Mouse (Mus musculus) lung, postnatal 25 days (tissue): ENCODE results near the gene Trpm4.
A peak's percentile ranks its signal among the peaks of the same experiment; 100 is the strongest.

Experiments used
- DNase-seq: peaks from one replicate; pipeline ENCODE4 v3.0.0; 2022; ENCODE audit warnings: low spot score

Gene Trpm4

GRCm38 (mm10) chr7:45312023-45312422, 21.6 kb downstream of the Trpm4 start:
- no peak for DNase-seq

GRCm38 (mm10) chr7:45309455-45309854, 24.1 kb downstream of the Trpm4 start:
- DNase-seq: peak; percentile 52

DNA sequence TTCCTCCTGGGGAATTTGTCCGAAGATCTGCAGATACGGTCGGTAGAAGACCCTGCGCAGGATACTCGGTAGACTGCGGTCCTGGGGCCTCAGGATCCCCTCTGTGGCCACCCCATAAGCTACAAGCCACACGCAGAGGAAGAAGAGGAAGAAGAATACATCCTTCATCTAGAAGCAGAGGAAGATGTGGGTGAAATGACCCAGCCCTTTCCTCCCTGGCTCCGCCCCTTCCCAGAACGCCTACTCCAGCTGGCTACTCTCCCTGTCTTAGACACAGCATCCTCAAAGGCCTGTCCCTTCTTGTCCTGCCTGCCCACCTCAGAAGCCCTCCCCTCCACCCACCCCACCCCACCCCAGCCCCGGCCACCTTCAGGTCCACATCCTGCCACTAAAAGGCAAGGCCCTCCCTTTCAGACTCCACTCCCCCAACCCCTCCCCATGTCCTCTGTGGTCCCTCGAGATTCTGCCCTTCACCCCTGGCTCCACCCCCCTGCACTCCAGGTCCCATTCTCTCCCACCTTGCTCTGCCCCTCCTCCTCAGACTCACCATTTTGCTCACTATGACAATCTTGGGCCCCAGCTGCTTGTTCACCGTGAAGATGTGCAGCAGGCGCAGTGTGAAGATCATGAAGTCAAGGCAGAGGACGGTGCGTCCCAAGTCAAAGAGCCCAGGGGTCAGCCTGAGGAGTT, 24.9 kb downstream of the Trpm4 start:
- DNase-seq: no peak

GRCm38 (mm10) chr7:45305275-45305674, 28.3 kb downstream of the Trpm4 start:
- peak; percentile 79 for DNase-seq

DNA sequence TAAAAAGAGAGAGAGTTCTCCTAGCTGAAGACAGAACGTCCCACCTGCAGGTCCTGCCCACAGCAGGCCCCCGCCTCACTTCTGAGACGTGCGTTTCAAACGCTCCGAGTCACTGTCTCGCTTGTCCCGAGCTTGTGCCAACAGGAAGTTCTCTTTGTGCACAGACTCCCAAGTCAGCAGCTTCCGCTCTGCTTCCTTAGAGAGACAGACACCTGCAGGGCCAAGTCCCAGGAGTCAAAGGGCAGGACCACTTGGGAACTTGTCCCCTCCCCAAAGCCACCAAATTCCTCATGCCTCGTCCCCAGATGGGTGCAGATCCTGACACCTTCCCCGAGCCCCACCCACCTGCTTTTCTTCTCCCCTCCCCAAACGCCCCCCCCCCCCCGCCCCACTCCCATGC, 28.7 kb downstream of the Trpm4 start:
- no peak for DNase-seq

- DNase-seq: no peak
Measured at GRCm38 (mm10) chr7:45302626-45303025, 31.0 kb downstream of the Trpm4 start.

DNA sequence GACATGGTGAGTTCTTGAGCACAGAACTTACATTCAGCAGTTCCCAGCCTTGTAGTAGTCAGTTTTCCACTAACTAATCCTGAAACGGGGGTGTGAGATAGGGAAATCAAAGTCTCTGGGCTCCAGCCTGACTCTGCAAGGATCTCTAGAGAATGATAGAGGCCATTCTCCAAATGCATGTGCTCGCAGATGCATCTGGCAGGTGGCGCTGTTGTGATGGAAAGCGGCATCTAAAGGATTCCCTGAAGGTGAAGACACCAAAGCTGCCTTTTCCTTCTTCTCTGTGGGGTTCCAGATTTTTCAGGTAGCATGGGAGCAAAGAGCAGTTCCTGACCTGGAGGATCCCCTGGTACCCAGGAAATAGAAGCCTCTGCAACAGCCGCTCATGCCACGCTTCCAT, 33.3 kb downstream of the Trpm4 start:
- peak; percentile 62 for DNase-seq

- peak; percentile 56 for DNase-seq
Measured at GRCm38 (mm10) chr7:45299752-45300151, 33.8 kb downstream of the Trpm4 start.

GRCm38 (mm10) chr7:45297563-45297962, 36.0 kb downstream of the Trpm4 start:
- DNase-seq: no peak

GRCm38 (mm10) chr7:45296626-45297025, 37.0 kb downstream of the Trpm4 start:
- no peak for DNase-seq

DNA sequence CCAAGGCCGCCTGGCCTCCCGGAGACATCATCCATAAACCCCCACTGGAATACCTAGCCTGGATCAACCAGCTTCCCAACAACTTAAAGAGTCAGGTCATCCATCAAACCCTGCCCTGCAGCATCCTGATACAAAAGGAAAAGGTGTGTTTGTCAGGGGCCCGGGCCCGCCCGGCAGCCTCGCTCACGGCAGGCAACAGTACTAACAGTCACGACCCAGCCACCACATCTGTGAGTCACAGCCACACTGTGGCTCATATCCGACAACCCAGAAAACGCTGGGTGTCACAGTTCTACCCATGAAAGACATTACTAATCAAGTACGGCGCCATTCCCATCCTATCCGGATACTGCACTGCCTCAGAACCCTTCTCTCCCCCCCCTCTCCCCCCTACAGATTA, 47.1 kb downstream of the Trpm4 start:
- DNase-seq: no peak

DNA sequence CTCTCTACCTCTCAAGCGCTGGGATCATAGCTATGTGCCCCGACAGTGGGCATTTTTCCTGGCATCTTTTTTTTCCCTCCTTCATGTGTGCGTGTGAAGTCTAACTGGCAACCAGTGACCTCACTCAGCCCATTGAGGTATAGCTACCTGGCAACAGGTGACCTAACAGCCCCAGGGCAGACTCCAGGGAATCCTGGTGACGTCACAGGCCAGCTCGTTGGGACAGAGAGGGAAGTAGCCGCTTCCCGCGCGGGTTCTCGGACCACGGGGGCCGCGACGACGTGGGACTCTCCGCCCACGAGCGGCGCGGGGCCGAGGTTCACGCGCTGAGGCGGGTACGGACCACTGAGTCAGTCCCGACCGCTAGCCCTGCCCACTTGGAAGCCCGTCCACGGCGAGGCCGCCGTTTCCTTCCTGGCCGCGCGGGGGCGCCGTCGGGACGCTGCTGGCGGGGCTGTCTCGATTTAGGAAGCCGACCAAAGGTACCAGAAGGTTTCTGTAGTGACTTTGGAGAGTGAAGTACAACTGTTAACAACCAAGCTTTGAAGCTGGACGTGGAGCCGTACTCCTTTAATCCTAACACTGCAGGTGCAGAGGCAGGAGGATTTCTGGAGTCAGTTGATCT, 56.3 kb downstream of the Trpm4 start, which contains the start of gene Slc6a21:
TSS of gene Slc6a21 (plus strand) at position 378 of the 625 bp plus-strand sequence.
- DNase-seq: peak; percentile 84

DNA sequence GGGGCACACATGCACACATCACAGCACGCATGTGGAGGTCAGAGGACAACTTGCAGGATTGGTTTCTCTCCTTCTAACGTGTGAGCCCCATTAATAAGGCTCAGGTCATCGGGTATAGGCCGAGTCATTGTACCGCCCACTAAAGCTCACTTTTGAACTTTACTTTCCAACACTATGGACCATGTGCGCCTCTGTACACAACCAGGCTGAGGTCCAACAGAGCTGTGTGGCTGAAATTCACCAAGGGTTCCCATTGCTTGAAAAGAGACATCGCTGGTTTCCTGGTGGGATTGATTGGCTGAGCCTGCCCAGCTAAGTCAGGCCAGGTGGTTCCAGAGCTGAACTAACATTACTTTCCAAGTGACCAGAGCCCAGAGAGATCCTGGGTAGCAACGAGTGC, 59.9 kb downstream of the Trpm4 start:
- DNase-seq: no peak

- DNase-seq: no peak
Measured at GRCm38 (mm10) chr7:45272786-45273412, 60.7 kb downstream of the Trpm4 start.

- no peak for DNase-seq
Measured at GRCm38 (mm10) chr7:45265518-45265917, 68.1 kb downstream of the Trpm4 start.

- DNase-seq: no peak
Measured at GRCm38 (mm10) chr7:45264348-45264747, 69.2 kb downstream of the Trpm4 start.

DNA sequence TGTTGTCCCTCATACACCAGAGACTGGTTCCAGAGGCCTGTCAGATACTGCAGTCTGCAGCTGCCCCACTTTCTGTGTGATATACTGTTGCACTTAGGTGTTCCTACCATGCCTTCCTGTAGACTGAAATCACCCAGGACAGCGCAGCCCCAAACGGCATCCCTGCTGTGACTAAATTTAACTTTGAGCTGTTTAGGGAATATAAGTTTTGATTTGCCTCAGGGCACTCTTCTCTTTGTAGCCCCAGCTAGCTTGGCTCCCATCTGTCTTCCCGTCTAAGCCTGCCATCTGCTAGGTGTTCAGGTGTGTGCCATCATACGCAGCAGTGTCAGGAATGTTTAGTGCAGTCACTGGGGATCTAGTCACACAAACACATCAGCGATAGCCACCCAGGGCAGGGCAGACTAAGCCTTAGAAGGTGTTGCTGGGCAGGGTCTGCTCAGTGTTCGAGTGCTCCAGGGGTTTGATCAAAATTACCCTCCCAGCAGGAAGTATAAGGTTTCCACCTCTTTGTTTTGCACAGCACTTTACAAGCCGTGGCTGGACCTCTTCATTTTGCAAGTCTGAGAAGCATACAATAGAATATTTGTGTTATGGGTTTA, 70.5 kb downstream of the Trpm4 start:
- no peak for DNase-seq

DNA sequence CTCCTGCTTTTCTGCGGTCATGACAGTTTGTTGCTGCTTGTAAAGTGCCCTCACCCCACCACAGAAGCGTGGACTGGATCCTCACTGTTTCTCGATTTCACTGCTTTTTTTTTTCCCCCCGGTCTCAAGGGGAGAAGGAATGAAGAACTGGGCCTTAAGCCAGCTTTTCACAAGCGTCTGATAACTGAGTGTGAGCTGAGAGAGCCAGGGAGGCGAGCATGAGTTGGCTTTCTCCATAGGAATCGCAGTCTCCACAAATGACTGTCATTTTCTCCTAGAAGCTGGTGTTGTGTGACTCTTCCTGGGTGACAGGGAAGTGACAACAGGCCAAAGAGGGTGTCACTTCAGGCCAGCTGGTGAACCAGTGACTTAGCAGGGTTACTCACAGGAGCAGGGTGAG, 71.3 kb downstream of the Trpm4 start:
- DNase-seq: no peak

DNA sequence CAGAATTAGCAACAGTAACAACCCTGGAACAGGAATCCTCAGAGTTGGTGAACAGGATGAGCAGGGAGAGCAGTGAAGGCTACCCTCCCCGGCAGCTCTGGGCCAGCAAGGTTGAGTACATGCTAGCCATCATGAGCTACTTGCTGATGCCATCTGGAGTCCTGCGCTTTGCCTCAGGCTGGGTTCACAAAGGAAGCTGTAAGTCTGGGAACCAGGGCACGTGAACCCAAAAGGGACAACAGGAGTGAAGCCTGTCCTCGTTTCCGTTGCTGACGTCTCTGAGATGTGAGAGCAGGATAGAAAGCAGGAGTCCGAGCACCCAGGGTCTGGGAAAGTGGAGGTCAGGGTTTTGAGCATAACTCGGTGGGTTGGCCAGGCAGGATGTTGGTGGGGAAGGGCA, 74.3 kb downstream of the Trpm4 start:
- no peak for DNase-seq

- no peak for DNase-seq
Measured at GRCm38 (mm10) chr7:45257063-45257840, 76.3 kb downstream of the Trpm4 start.

GRCm38 (mm10) chr7:45255822-45256221, 77.8 kb downstream of the Trpm4 start:
- peak; percentile 61 for DNase-seq

GRCm38 (mm10) chr7:45253806-45254205, 79.8 kb downstream of the Trpm4 start:
- no peak for DNase-seq
